Mouse (Mus musculus) neural tube, embryonic 10.5 days (tissue): ENCODE results near the gene Opn4.

ENCODE experiments used
- DNase-seq: peaks from one replicate; pipeline ENCODE4 v3.0.0-alpha.2; 2017; ENCODE audit warnings: low spot score; ENCODE audit errors: extremely low spot score

Gene Opn4

DNA sequence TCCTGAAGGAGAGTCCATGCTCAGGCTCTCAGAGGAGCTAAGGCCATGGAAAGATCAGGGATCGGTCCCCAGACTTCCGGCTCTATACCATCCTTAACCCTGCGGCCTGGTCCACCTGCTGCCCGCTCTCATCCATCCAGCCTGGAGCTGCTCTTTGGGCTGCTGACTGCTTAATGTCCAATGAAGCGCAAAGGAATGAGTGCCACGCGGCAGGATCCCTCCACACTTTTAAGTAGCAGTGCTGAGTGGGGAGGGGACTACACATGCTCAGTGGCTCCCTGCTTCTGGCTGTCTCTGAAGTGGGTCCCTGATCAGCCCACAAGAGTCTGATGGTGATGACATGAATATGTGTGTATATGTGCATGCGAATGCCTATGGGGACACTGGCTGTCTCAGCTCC lies at the start of gene Opn4:
TSS of gene Opn4 (minus strand) at position 202 of the 400 bp plus-strand sequence.
- DNase-seq, result no peak

DNA sequence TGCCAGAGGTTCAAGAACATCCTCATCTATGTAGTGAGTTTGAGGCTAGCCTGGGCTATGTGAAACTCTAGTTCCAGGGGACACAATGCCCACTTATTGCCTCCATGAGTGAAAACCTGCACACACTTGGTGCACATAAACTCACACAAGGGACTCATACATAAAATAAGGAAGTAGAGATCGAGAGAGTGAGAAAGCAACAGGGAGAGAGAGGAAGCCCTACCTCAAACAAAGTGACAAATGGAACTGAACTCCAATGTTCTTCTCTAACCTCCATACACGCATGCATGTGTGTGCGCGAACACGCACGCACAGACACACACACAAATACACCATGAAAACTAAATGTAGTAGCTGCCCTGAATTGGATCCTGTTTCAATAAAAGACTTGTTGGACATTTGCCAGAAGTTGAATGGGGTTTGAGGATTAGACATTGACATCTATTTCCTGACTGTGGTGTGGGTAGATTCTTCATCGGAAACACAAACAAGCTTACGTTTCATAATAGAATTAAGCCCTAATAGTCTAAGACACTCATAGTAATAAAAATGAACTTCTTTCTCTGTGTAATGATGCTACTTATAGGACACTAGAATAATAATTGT lies 48.0 kb upstream of the Opn4 start:
- no peak for DNase-seq

DNA sequence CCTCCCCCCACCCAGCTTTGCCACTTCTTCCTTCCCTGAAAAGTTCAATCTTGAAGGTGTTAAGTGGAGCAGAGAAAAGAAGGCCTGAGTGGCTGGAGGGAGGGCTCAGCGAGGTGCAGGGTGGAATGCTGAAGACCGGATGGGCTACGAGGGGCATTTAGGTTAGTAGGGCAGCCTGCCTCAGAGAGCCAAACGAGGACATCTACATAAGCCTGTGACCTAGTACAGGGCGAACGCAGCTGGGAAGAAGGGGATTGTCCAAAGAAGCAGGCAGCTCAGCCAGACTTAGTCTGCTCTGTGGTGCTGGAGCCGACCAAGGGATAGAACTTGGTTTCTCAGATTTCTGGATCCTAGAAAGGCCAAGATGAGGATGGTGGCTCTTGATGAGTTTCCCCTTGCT lies 44.2 kb upstream of the Opn4 start:
- DNase-seq, result no peak

DNA sequence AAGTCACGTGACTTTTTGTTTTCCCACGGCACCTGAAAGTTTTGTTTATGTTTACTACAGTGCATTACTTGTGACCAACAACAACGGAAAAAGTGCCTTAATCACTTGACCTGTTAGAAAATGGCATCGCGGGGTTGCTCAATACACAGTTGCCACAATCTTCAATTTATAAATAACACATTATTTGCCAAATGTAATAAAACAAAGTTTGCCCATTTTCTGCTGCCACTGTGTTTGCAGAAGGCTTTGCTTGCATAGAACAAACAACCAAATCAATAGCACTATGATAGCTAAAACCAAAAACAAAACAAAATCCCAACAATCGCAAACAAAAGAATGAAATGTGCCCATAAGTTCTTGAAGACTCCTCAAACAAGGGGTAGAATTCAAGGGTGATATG lies 35.8 kb upstream of the Opn4 start:
- no peak for DNase-seq

DNA sequence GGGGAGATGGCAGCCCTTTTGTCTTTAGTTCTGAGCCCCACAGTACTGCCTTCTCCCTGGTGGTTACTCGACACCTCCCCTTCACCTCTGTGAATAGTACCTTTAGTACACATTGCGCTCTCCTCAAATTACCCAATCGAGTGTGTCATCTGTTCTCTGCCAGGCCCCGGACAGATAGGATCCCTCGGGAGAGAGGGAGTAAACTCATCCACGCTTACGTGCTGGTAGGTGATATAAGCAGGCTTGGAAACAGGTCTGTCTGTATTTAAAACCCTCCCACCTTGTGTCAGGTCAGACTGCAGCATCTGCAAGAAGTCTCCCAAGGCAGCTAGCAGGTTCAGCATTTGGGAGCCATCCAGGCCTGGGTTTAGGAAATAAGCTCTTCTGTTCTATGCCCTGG lies 35.2 kb upstream of the Opn4 start:
- no peak for DNase-seq

DNA sequence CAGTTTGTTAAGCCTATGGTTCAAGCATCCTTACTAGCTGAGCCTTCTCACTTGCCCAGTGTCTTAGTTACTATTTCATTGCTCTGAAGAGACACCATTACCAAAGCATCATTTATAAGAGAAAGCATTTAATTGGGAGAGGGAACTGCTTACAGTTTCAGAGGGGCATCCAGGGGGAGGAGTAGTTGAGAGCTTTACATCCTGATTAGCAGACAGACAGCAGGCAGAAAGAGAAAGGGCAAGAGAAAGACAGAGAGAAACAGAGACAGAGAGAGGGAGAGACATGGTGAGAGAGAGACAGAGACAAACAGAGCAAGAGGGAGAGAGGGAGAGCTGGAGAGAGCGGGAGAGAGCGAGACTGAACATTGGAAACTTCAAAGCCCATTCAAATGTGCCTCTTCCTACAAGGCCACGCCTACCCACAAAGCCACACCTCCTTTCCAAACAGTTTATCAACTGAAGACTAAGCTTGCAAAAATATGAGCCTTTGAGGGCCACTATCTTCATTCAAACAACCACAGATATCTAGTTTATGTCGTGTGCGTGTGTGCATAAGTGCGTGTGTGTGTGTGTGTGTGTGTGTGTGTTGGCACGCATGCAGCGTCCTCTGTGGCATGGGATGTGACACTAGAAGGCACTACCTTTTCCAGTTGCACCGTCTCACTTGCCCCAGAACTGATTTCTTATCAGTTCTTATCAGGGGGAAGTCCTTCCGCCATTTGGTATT lies 32.9 kb upstream of the Opn4 start:
- no peak for DNase-seq

DNA sequence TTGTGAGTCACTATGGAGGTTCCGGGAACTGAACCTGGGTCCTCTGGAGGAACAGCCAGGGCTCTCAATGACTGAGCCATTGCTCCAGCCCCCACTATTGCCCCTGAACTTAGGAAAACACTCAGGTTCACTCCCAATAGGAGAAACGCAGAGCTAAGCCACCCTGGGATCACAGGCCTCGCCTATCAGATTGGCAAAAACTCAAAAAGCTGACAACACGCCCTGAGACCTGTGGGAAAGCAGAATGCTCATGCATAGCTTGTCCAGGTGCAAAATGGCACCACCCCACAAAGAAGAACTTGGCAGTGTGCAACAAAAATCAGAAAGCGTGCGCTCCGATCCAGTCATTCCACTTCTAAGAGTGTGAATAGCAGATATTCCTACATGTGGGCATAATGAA lies 26.9 kb upstream of the Opn4 start:
- DNase-seq, result no peak

DNA sequence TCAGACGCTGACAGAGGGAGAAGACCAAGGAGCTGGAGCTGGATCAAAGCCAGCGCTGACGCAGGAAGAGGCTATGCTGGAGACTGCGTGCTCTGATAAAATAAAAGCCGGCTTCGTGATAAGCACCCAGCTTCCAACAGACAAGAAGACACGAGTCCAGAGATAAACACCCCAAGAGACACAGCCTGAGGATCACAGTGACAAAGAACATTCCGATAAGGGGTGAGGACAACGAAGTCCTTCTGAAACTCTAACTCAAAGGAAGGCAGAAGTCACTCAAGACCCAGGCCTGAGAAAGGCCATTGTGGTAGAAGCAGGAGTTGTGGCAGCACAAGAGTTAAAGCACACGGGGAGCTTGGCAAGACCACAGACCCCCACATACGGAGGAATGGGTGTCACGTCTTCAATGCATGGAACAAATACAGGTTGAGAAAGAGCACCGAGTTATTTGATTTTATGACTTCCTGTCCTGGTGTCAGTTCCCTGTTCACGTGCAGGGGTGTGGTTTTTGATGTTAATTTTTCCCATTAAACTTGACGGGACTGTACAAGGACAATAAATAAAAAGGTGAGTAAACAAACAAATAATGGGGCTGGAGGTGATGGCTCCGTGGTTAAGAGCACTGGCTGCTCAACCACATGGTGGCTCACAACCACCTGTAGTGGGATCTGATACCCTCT lies 23.7 kb upstream of the Opn4 start:
- no peak for DNase-seq

DNA sequence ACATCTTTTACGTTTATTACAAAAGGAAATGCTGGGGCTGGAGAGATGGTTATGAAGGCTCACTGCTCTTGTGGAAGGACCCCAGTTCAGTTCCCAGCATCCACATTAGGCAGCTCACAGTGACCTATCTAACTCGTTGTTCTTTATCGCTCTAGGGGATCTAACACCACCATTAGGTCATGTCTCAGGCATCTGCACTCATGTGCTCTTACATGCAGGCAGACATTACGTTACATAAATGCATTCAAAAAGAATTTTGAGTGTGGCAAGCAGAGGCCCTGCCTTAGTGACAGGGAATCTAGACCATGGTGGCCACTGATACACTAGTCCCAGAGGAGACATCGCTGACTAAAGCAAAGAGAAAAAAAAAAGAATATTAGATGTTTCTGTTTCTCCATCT lies 23.1 kb upstream of the Opn4 start:
- DNase-seq, result no peak

DNA sequence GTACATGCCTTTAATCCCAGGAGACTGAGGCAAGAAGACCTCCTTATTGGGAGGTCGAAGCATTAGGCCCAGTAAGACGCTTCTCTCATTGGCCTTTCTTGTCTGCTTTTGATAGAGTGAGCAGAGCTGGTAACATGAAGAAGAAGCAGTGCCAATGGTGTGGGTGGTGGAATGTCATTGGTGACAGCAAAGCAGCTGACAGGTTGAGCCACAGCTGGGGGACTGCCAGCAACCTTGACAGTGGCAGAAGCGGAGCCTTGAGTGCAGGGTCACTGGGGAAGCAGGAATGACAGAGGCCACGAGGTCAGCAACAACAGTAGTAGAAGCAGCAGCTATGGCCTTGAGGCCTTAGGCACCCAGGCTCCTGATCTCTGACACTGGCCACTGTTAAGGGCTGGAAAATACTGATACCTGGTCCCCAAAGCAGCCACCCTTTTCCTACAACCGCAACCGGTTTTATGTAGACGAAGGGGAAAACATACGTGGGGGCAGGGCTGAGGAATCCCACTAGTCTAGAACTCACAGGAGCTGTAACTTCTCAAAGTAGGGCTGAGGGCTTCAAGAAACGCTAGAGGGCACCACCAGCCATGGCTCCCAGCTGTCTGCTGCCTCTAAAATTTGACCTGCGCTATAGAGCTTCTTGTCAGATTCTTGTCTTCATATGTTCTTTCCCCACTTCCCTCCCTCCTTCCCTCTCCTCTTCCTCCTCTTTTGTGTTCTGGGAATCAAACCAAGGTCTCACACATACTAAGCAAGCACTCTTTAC lies 20.9 kb upstream of the Opn4 start:
- peak; percentile 20 for DNase-seq

DNA sequence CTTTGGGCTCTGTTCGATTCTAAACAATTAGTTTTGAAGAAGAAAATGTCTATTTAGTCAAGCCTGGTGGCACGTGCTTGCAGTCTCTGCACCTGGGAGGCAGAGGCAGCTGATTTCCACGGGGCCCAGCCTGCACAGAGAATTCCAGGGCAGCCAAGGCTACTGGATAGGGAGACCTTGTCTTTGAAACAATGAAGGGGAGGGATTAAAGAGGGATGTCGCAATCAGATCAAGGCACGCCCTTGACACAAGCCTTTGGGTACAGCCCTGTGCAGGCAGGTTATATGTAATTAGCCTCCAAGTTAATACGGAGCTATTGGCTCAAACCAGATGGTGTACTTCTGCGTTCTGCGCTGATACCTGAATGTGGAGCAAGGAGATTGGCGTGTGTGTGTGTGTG lies 18.9 kb upstream of the Opn4 start:
- no peak for DNase-seq

DNA sequence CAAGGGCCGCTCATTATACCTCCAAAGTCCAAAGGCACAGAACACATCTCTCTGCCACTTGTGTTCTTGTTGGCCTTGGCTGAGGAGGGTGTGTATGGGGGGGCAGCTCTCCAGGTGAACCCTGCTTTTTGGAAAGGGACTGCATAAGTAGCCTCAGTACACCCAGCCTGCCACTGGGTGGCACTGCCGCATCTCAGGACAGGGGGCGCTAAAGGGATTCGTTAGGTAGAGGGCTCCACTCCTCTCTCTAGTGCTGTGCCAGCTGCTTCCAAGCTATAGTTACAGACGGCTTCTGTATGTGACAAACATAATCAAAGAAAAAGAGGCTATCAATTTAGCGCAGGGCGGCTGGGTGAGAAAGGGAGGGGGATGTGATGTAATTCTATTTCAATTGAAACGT lies 16.9 kb upstream of the Opn4 start:
- peak; percentile 80 for DNase-seq

DNA sequence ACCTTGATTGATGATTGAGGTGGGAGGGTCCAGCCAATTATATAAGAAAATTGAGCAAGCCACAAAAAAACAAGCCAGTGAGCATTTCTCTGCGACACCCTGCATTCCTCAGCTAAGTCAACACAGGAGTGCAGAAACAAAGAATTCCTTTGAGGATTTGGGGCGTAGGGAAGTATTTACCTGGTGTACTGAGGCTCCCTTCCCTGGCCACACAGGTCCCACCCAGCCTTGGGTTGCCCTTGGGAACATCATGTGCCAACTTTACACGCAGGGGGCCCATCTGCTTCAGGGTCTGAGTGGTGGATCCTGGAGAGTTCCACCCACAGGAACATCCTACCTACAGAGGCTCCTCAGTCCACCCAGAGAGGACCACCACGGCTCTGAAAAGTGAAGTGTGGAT lies 15.7 kb upstream of the Opn4 start:
- no peak for DNase-seq

DNA sequence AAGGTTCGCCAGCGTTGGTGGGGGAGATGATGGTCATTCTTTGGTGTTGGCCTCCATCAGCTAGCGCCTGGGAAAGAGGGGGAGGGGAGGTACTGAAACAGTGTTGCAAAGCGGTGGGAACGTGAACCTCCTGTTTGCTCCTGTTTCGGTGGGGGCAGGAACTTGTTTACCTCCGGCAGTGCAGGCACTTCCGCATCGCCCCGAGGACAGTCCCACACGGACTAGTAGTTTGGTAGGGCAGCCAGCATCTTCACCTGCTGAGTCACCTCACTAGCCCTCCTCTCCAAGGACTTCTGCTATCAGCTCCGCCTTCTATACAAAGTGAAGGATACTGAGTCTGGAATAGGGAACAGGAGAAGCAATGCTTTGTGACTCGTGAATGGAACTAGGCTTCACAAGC lies 15.1 kb upstream of the Opn4 start:
- no peak for DNase-seq

DNA sequence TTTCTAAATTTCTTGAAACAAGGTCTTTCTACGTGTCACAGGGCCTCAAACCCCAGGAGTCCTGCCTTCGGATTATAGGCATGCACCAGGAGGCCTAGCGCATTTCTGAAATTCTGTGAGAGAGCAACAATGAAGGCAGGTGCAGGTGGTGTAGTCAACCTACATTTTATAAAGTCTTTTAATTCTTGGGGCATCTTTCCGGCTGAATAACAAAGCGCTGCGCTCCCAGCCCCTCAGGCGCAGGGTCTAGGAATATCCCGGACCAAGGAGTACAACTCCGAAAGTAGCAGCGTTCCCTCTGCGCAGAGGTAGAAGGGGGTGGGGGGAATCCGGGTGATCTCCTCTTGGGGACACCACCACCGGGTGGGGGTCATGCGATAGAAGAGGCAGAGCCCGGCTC lies 14.6 kb upstream of the Opn4 start:
- DNase-seq, result no peak

DNA sequence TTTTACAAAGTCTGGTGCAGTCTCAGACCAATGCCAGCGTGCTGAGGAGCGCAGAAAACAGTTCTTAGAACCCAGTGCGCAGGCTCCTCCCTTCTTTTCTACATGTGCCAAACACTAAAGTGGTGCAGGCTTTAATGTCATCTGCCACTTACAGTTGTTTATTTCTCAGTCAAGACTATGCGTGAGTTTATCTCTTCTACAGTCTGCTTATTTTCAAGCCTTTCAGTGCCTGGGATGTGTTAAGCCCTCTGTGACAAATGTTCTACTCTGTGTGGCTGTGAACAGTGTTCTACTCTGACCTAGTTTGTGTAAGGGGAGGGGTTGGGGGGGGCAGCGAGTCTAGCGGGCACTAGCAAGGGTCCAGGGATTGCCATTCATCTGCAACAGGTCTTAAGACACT lies 13.6 kb upstream of the Opn4 start:
- DNase-seq, result no peak

DNA sequence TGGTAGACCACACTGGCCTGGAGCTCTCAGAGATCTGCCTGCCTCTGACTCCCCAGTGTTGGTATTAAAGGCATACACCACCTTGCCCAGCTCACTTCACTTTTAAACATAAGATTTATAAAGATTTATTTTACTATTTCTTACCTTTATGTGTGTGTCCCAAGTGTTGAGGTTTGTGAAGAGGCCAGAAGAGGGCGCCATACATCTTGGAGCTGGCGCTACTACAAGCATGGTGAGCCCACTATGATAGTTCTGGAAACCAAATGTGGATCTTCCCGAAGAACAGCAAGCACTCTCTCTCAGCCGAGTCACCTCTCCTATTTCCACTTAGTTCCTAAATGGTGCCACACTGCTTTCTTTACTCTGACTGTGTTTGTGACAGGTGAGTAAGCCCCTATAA lies 12.3 kb upstream of the Opn4 start:
- DNase-seq, result no peak

DNA sequence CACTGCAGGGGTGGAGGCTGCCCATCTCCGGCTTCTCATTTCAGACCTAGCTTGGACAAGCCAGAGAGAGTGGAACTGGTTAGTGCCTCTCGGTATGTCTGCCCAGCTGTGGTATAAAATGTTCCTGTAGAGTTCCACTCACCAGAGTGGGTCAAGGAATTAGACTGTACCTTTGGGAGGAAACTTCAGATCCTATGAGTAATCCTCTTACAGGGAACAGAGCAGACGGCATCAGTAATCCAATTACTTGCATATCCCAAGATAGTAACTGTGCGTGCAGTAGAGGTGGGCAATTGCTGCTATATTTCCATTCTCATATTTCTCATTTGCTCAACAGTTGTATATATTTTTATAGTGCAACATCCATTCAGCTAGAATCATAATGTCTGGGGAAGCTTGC lies 11.6 kb upstream of the Opn4 start:
- no peak for DNase-seq

DNA sequence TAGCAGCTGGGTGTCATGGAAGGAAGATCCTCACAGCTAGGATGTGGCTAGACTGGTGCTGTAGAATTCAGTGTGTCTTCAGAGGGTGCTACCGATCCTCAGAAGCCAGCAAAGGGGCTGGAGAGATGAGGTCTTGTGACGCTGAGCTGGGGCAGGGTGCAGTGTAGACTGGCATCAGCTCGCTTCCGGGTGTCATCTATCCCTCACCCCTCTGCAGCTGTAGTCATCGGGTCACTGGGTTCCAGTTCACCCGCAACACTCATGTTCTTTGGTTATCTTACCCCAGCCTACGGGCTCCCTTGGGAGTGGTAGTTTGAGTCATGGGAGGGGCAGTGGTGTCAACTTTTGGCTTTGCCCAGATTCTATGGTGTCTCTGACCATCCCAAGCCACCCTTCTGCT lies 2.0 kb upstream of the Opn4 start:
- DNase-seq, result no peak

DNA sequence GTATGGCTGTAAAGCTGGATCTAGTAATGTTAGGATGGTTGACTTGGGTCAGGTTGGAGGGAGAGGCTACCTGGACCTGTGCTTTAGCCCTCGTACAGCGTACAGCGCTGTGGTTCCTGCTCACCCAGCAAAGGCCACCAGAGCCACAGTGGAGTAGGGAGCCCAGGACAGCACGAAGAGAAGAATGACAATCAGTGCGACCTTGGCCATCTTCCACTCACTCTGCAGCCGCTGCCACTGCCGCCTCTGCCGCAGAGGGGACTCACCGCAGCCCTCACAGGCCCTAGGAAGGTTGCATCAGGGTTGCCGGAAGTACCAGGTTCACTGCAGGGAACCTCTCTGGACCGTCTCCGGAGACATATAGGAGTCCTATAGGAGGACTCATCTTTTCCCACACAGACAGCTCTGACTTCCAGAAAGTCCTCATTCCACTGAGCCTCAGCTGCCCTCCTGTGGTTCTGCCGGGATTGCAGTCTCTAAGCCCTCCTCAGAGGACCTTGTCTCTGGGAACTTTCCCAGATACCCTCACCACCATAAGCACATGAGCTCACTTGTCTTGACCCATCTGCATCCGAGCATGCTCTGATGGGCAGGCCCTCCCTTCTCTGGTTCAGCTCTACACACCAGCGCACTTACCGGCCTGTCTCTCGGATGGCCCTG lies 4.2 kb downstream of the Opn4 start:
- no peak for DNase-seq

DNA sequence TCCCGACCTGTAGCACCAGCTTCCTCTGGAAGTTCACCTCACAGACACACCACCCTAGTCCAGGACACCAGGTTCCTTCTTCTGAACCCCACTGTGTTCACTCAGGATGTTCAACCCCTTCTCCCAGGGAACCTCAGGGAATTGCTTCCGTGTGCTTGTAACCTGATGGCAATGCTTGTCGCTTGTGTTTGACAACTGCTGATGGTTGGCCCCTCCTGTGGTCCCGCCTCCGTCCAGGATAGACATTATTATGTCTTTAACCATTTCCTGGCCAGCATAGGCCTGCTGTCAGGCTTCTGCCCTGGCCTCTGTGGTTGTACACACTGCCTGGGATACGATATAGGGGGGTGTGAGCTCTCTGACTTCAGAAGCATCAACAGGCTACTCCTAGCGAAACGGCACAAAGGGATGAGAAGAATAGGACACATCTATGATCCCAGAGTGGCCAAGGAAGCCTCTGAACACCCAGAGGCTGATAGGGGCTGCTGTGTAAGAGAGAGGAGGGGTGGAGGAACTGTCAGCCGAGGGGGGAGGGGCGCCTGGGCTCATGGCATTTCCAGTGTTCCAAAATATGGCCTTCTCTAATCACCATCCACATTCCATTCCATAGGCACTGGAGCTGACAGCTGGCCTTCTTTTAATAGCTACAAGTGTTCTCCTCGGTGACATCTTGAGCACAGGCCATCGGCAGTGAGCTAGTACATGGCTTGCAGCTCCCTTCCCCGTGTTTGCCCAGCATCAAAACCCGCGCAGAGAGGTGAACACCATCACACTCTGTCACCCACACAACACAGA lies 8.0 kb downstream of the Opn4 start:
- no peak for DNase-seq
